Mouse (Mus musculus) lung, postnatal 0 days (tissue): ENCODE measurements around the gene Kif19a.

ENCODE experiments used
- CTCF ChIP-seq: IDR thresholded peaks from 2 replicates; pipeline ENCODE4 v1.5.1; 2016; ENCODE audit warnings: antibody characterized with exemption, mild to moderate bottlenecking
- EP300 ChIP-seq: IDR thresholded peaks from 2 replicates; pipeline ENCODE4 v1.6.1; 2016; ENCODE audit warnings: antibody characterized with exemption, mild to moderate bottlenecking, control low read depth

DNA sequence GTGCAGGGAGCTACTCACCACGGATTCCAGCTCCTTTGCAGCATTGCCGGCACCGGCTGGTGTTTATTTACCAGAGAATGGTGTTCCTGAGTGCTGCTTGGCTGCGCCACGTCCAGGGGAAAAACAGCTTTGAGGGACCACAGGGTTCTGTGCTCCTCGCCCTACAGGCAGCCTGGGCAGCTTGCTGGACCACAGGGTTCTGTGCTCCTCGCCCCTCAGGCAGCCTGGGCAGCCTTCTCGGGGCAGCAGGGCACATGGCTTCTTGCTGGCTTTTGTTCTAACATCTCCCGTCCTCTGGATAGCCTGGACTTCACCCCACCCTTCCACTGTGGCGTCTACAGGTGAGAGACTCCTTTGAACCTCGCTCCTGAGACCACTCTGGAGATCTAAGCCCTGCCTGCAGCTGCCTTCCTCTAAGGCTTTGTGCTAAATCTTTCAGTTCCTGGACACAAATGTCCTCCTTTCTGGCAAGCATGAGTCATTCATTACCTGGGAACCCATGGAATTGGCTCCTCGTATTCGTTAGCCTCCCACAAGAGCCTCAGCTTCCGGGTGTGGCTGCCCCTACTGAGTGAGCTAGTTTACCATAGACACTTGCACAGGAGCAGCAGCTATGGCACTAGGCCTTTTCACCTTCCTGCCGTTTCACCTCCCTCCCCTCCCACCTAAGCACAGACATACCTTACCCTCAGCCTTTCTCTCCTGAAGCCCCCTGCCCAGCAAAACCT, 37.5 kb downstream of the Kif19a start:
- TF ChIP-seq CTCF (no peak), EP300 (no peak)
